29 mouse cellular contexts compared by ENCODE assay signal in genomic region chr5:14216211-14216610, GRCm38 (mm10).
DNase-seq lines count a peak whose midpoint lies in the region; ATAC-seq and TF ChIP-seq lines count a peak whose summit lies in the region.
"Had no signal": no experiment of that assay in that cellular context is flagged by ENCODE, and none has a peak within 500 bp of the region (broad histone marks: within the 10 kb centered on the region; RNA-seq: fewer than 3 reads in every experiment).

No protein-coding gene starts in this region.

- no peak overlapping the region for H3K27ac ChIP-seq in forebrain, embryonic 14.5 days (ENCODE audit: low read depth, low read length)
- no peak overlapping the region for H3K27ac ChIP-seq in forebrain, embryonic 15.5 days (replicated peaks)
- H3K27ac ChIP-seq in lung, embryonic 14.5 days (ENCODE audit: low read depth), result no peak overlapping the region
- no peak overlapping the region for H3K27ac ChIP-seq in midbrain, postnatal 0 days (ENCODE audit: low read depth, low read length)
- H3K27ac ChIP-seq in midbrain, embryonic 10.5 days (replicated peaks), result no peak overlapping the region
- H3K27ac ChIP-seq: embryonic facial prominence, embryonic 15.5 days; gastrocnemius, adult 2 months; heart, adult 2 months; hindbrain, embryonic 14.5 days; liver, embryonic 14.5 days; lung, embryonic 15.5 days; midbrain, embryonic 15.5 days; neural tube, embryonic 12.5 days; stomach, postnatal 0 days had no signal

- H3K27me3 ChIP-seq in forebrain, embryonic 14.5 days (replicated peaks; ENCODE audit: control insufficient read depth, insufficient read depth, low read length), result no peaks in the 10 kb centered on the region
- no peaks in the 10 kb centered on the region for H3K27me3 ChIP-seq in forebrain, embryonic 15.5 days
- no peaks in the 10 kb centered on the region for H3K27me3 ChIP-seq in lung, embryonic 14.5 days (ENCODE audit: insufficient read depth, low read length)
- H3K27me3 ChIP-seq in midbrain, postnatal 0 days (ENCODE audit: insufficient read depth, low read length), result no peaks in the 10 kb centered on the region
- H3K27me3 ChIP-seq in midbrain, embryonic 10.5 days (ENCODE audit: low read depth, poor library complexity, severe bottlenecking), result no peaks in the 10 kb centered on the region
- H3K27me3 ChIP-seq: embryonic facial prominence, embryonic 15.5 days; heart, embryonic 12.5 days; lung, embryonic 15.5 days; midbrain, embryonic 15.5 days; neural tube, embryonic 12.5 days had no signal

- no peak for ATAC-seq in forebrain, embryonic 14.5 days
- ATAC-seq in forebrain, embryonic 15.5 days (replicated peaks), result no peak; the same call in 1 of the 2 replicates
- no peak for ATAC-seq in lung, embryonic 14.5 days (ENCODE audit: insufficient read depth)
- ATAC-seq in midbrain, postnatal 0 days (ENCODE audit: low FRiP score), result no peak
- ATAC-seq: forebrain, embryonic 16.5 days; inflammation-experienced regulatory T-cells, adult 6 months; midbrain, embryonic 15.5 days had no signal

- no peak overlapping the region for H3K4me2 ChIP-seq in forebrain, embryonic 14.5 days (ENCODE audit: low read length)
- no peak overlapping the region for H3K4me2 ChIP-seq in forebrain, embryonic 15.5 days (replicated peaks)
- no peak overlapping the region for H3K4me2 ChIP-seq in lung, embryonic 14.5 days
- no peak overlapping the region for H3K4me2 ChIP-seq in midbrain, postnatal 0 days (ENCODE audit: low read depth, low read length, poor library complexity, severe bottlenecking)
- H3K4me2 ChIP-seq: embryonic facial prominence, embryonic 15.5 days; heart, embryonic 12.5 days; hindbrain, embryonic 14.5 days; lung, embryonic 15.5 days; midbrain, embryonic 15.5 days; neural tube, embryonic 12.5 days had no signal

- H3K4me3 ChIP-seq in forebrain, embryonic 14.5 days (ENCODE audit: low read depth, low read length), result no peak overlapping the region
- H3K4me3 ChIP-seq in forebrain, embryonic 15.5 days, result no peak overlapping the region
- no peak overlapping the region for H3K4me3 ChIP-seq in lung, embryonic 14.5 days (ENCODE audit: low read depth, low read length)
- no peak overlapping the region for H3K4me3 ChIP-seq in midbrain, postnatal 0 days (ENCODE audit: low read depth, low read length)
- no peak overlapping the region for H3K4me3 ChIP-seq in midbrain, embryonic 10.5 days
- H3K4me3 ChIP-seq: embryonic facial prominence, embryonic 15.5 days; gastrocnemius, adult 2 months; heart, adult 2 months; heart, embryonic 12.5 days; lung, embryonic 15.5 days; midbrain, embryonic 15.5 days; neural tube, embryonic 12.5 days had no signal

- peaks cover 3% of the 10 kb centered on the region; the same call in 1 of the 2 replicates for H3K4me1 ChIP-seq in forebrain, embryonic 14.5 days (ENCODE audit: control insufficient read depth, insufficient read depth, low read length)
- H3K4me1 ChIP-seq in forebrain, embryonic 15.5 days, result peaks cover 4% of the 10 kb centered on the region; the same call in 1 of the 2 replicates
- no peaks in the 10 kb centered on the region for H3K4me1 ChIP-seq in lung, embryonic 14.5 days (ENCODE audit: insufficient read depth)
- no peaks in the 10 kb centered on the region for H3K4me1 ChIP-seq in midbrain, postnatal 0 days (ENCODE audit: insufficient read depth, low read length)
- H3K4me1 ChIP-seq in midbrain, embryonic 10.5 days, result no peaks in the 10 kb centered on the region
- H3K4me1 ChIP-seq: embryonic facial prominence, embryonic 15.5 days; heart, embryonic 12.5 days; midbrain, embryonic 15.5 days; neural tube, embryonic 12.5 days had no signal

- WGBS in forebrain, embryonic 14.5 days, result 62% methylated on average over 7 of the region's 7 CpGs
- 50% methylated on average over 7 of the region's 7 CpGs for WGBS in forebrain, embryonic 15.5 days
- 33% methylated on average over 7 of the region's 7 CpGs for WGBS in lung, embryonic 14.5 days
- WGBS in midbrain, postnatal 0 days, result 64% methylated on average over 7 of the region's 7 CpGs
- WGBS in midbrain, embryonic 10.5 days, result 85% methylated on average over 7 of the region's 7 CpGs

- H3K9me3 ChIP-seq in forebrain, embryonic 14.5 days (replicated peaks; ENCODE audit: control insufficient read depth, low read length), result no peaks in the 10 kb centered on the region
- H3K9me3 ChIP-seq in forebrain, embryonic 15.5 days, result no peaks in the 10 kb centered on the region
- no peaks in the 10 kb centered on the region for H3K9me3 ChIP-seq in lung, embryonic 14.5 days (ENCODE audit: low read depth, low read length)
- H3K9me3 ChIP-seq in midbrain, postnatal 0 days (ENCODE audit: low read length), result no peaks in the 10 kb centered on the region
- no peaks in the 10 kb centered on the region for H3K9me3 ChIP-seq in midbrain, embryonic 10.5 days (replicated peaks)
- H3K9me3 ChIP-seq: embryonic facial prominence, embryonic 15.5 days; heart, embryonic 12.5 days; lung, embryonic 15.5 days; midbrain, embryonic 15.5 days; neural tube, embryonic 12.5 days had no signal

- H3K36me3 ChIP-seq in forebrain, embryonic 14.5 days (ENCODE audit: control insufficient read depth, insufficient read depth, low read length), result no peaks in the 10 kb centered on the region
- H3K36me3 ChIP-seq in forebrain, embryonic 15.5 days, result no peaks in the 10 kb centered on the region
- no peaks in the 10 kb centered on the region for H3K36me3 ChIP-seq in lung, embryonic 14.5 days (ENCODE audit: insufficient read depth)
- no peaks in the 10 kb centered on the region for H3K36me3 ChIP-seq in midbrain, postnatal 0 days (ENCODE audit: insufficient read depth, low read length)
- H3K36me3 ChIP-seq in midbrain, embryonic 10.5 days, result no peaks in the 10 kb centered on the region
- H3K36me3 ChIP-seq: embryonic facial prominence, embryonic 15.5 days; heart, embryonic 12.5 days; lung, embryonic 15.5 days; midbrain, embryonic 15.5 days; neural tube, embryonic 12.5 days had no signal

- DNase-seq in forebrain, embryonic 14.5 days (ENCODE audit: low spot score), result peak; percentile 34
- peak; percentile 70 for DNase-seq in lung, embryonic 14.5 days
- DNase-seq in lung, adult 18-20 months, result no peak
- DNase-seq in midbrain, postnatal 0 days (ENCODE audit: low spot score), result peak; percentile 35
- no peak for DNase-seq in midbrain, embryonic 10.5 days (ENCODE audit: low spot score)
- no peak for DNase-seq in adrenal gland, postnatal 36 days
- DNase-seq: adrenal gland, postnatal 25 days; B cell, adult 2 months; cerebellum, adult 2 months; gastrocnemius, adult 2 months; heart, adult 2 months; heart, postnatal 4 days; kidney, adult 18-20 months; layer of hippocampus, postnatal 36 days; liver; right cerebral cortex, postnatal 4 days; thymus, adult 18-20 months; thymus, postnatal 25 days had no signal

- no peak overlapping the region for H3K9ac ChIP-seq in forebrain, embryonic 14.5 days (ENCODE audit: low read length)
- no peak overlapping the region for H3K9ac ChIP-seq in forebrain, embryonic 15.5 days (replicated peaks)
- no peak overlapping the region for H3K9ac ChIP-seq in lung, embryonic 14.5 days
- no peak overlapping the region for H3K9ac ChIP-seq in midbrain, postnatal 0 days (replicated peaks; ENCODE audit: low read length, poor library complexity, severe bottlenecking)
- H3K9ac ChIP-seq: embryonic facial prominence, embryonic 15.5 days; heart, embryonic 12.5 days; hindbrain, embryonic 14.5 days; liver, embryonic 14.5 days; lung, embryonic 15.5 days; midbrain, embryonic 15.5 days; neural tube, embryonic 12.5 days had no signal

- TF ChIP-seq CTCF in lung, embryonic 14.5 days (IDR thresholded peaks at IDR 0.05; ENCODE audit: low read depth), result no peak
- TF ChIP-seq CTCF in midbrain, postnatal 0 days (IDR thresholded peaks at IDR 0.05), result no peak

Comparison
In these comparisons a context has a peak if more than half of its experiments do, and no peak if none do; other contexts are left out.
1. DNase-seq: peak in forebrain, embryonic 14.5 days (single experiment), lung, embryonic 14.5 days (single experiment) and midbrain, postnatal 0 days (single experiment); none in lung, adult 18-20 months (0 of 2), midbrain, embryonic 10.5 days (single experiment) and adrenal gland, postnatal 36 days (0 of 2).